Comparison of ENCODE assay signal across 7 mouse cellular contexts in genomic region chr11:116445596-116446307, GRCm38 (mm10). TPM values are rescaled to one million over a fixed set of nuclear protein-coding genes. Genes with fewer than 3 reads are reported as not detected.
A peak's percentile ranks its signal among the peaks of the same experiment; 100 is the strongest.
DNase-seq lines count a peak whose midpoint lies in the region; ATAC-seq and TF ChIP-seq lines count a peak whose summit lies in the region.

No protein-coding gene starts in this region.

- no peak overlapping the region for H3K27ac ChIP-seq in intestine, postnatal 0 days (ENCODE audit: low read depth, low read length)
- H3K27ac ChIP-seq in midbrain, embryonic 11.5 days (ENCODE audit: low read depth, low read length), result no peak overlapping the region

- no peaks in the 10 kb centered on the region for H3K36me3 ChIP-seq in intestine, postnatal 0 days (ENCODE audit: control insufficient read depth, insufficient read depth)
- H3K36me3 ChIP-seq in midbrain, embryonic 11.5 days (ENCODE audit: control insufficient read depth, insufficient read depth, low read length), result no peaks in the 10 kb centered on the region

- no peaks in the 10 kb centered on the region for H3K4me1 ChIP-seq in intestine, postnatal 0 days (replicated peaks; ENCODE audit: control insufficient read depth, insufficient read depth, low read length)
- H3K4me1 ChIP-seq in midbrain, embryonic 11.5 days (ENCODE audit: control insufficient read depth, insufficient read depth, low read length), result no peaks in the 10 kb centered on the region

- peak overlapping the region; percentile 51 for H3K4me2 ChIP-seq in intestine, postnatal 0 days (replicated peaks; ENCODE audit: low read depth)
- H3K4me2 ChIP-seq in midbrain, embryonic 11.5 days, result no peak overlapping the region

- ATAC-seq in granulocyte monocyte progenitor cell, adult 5-6 weeks (replicated peaks; ENCODE audit: poor library complexity, severe bottlenecking), result peak; percentile 81
- peak; percentile 59 for ATAC-seq in intestine, postnatal 0 days
- peak; percentile 68; the same call in 1 of the 2 replicates for ATAC-seq in midbrain, embryonic 11.5 days (ENCODE audit: low FRiP score)

- 34% methylated on average over 16 of the region's 16 CpGs for WGBS in intestine, postnatal 0 days
- 31% methylated on average over 16 of the region's 16 CpGs for WGBS in midbrain, embryonic 11.5 days

- H3K27me3 ChIP-seq in intestine, postnatal 0 days (replicated peaks; ENCODE audit: control insufficient read depth, insufficient read depth, low read length), result no peaks in the 10 kb centered on the region; the same call in 1 of the 2 replicates
- peaks cover 5% of the 10 kb centered on the region; the same call in 1 of the 2 replicates for H3K27me3 ChIP-seq in midbrain, embryonic 11.5 days (ENCODE audit: control insufficient read depth, insufficient read depth, low read length)

- H3K9me3 ChIP-seq in intestine, postnatal 0 days (ENCODE audit: control insufficient read depth), result no peaks in the 10 kb centered on the region
- H3K9me3 ChIP-seq in midbrain, embryonic 11.5 days (ENCODE audit: control insufficient read depth, low read length), result no peaks in the 10 kb centered on the region; the same call in 1 of the 2 replicates

- TF ChIP-seq CTCF in intestine, postnatal 0 days (IDR thresholded peaks at IDR 0.05; ENCODE audit: low read depth), result peak; percentile 99

- no peak overlapping the region for H3K4me3 ChIP-seq in intestine, postnatal 0 days (ENCODE audit: low read depth, low read length)
- no peak overlapping the region for H3K4me3 ChIP-seq in midbrain, embryonic 11.5 days (ENCODE audit: low read depth, low read length)

- no peak overlapping the region for H3K9ac ChIP-seq in intestine, postnatal 0 days (ENCODE audit: low read depth, low read length)
- H3K9ac ChIP-seq in midbrain, embryonic 11.5 days (ENCODE audit: low read length), result no peak overlapping the region

- DNase-seq in adrenal gland, adult 2 months, result peak; percentile 92
- peak; percentile 79 for DNase-seq in embryo, embryonic 11.5 days (ENCODE audit: low read depth, low spot score)
- peak; percentile 86 to 89 for DNase-seq in left cerebral cortex, postnatal 36 days (ENCODE audit: low spot score in 2 of 2)
- DNase-seq in midbrain, embryonic 11.5 days (ENCODE audit: low spot score, missing footprints), result peak; percentile 99
- DNase-seq in skeletal muscle tissue, adult 2 months (ENCODE audit: low read depth, low spot score), result peak; percentile 89

- intact Hi-C loops in left cerebral cortex, postnatal 36 days (cut with DNase I), result loop anchor here (1.0 to 5.0 kb wide), 3 partner anchors 43 to 218 kb away; no protein-coding TSS in a partner anchor

RNA-seq across cellular contexts. Expression of gene Ubald2, which starts 11.9 kb away (rescaled TPM):
- 10 to 100 TPM; 16.3 to 35.2 TPM for total RNA-seq in adrenal gland, adult 2 months (2021)
- polyA plus RNA-seq in adrenal gland, adult 2 months (2012; rRNA removed), result 119 and 158 TPM in 2 replicates
- total RNA-seq in granulocyte monocyte progenitor cell, adult 5-6 weeks (2014; fragmentation: Nextera tagmentation), result 49.9 and 62.5 TPM in 2 replicates
- 45.8 and 46.4 TPM in 2 replicates for total RNA-seq in granulocyte monocyte progenitor cell, adult 5-6 weeks (2017)
- polyA plus RNA-seq in intestine, postnatal 0 days (2015; fragmentation: Nextera tagmentation; extraction: Ambion mirVana), result 60.2 and 60.6 TPM in 2 replicates
- 10 to 100 TPM; 27.5 to 31.8 TPM for total RNA-seq in left cerebral cortex, postnatal 36 days (2021)
- 72.3 and 83.0 TPM in 2 replicates for polyA plus RNA-seq in midbrain, embryonic 11.5 days (2014; fragmentation: Nextera tagmentation; extraction: Ambion mirVana)

RNA-seq across cellular contexts. Expression of gene Qrich2, which starts 20.3 kb away (rescaled TPM):
- total RNA-seq in adrenal gland, adult 2 months (2021), result not detected
- 0.06 TPM in 1 of 2 replicates, not detected in the other for polyA plus RNA-seq in adrenal gland, adult 2 months (2012; rRNA removed)
- not detected in 2 replicates for total RNA-seq in granulocyte monocyte progenitor cell, adult 5-6 weeks (2014; fragmentation: Nextera tagmentation)
- not detected in 2 replicates for total RNA-seq in granulocyte monocyte progenitor cell, adult 5-6 weeks (2017)
- polyA plus RNA-seq in intestine, postnatal 0 days (2015; fragmentation: Nextera tagmentation; extraction: Ambion mirVana), result 0.14 TPM in 1 of 2 replicates, not detected in the other
- not detected for total RNA-seq in left cerebral cortex, postnatal 36 days (2021)
- polyA plus RNA-seq in midbrain, embryonic 11.5 days (2014; fragmentation: Nextera tagmentation; extraction: Ambion mirVana), result 0.08 and 0.14 TPM in 2 replicates

RNA-seq across cellular contexts. Expression of gene Rnf157, which starts 32.9 kb away (rescaled TPM):
- 1 to 10 TPM; 6.8 to 7.2 TPM for total RNA-seq in adrenal gland, adult 2 months (2021)
- 4.6 and 5.5 TPM in 2 replicates for polyA plus RNA-seq in adrenal gland, adult 2 months (2012; rRNA removed)
- 13.9 and 19.5 TPM in 2 replicates for total RNA-seq in granulocyte monocyte progenitor cell, adult 5-6 weeks (2014; fragmentation: Nextera tagmentation)
- total RNA-seq in granulocyte monocyte progenitor cell, adult 5-6 weeks (2017), result 5.9 and 7.5 TPM in 2 replicates
- polyA plus RNA-seq in intestine, postnatal 0 days (2015; fragmentation: Nextera tagmentation; extraction: Ambion mirVana), result 4.9 and 6.6 TPM in 2 replicates
- total RNA-seq in left cerebral cortex, postnatal 36 days (2021), result 100 to 1,000 TPM; 266 to 286 TPM
- polyA plus RNA-seq in midbrain, embryonic 11.5 days (2014; fragmentation: Nextera tagmentation; extraction: Ambion mirVana), result 17.8 and 18.1 TPM in 2 replicates

RNA-seq across cellular contexts. Expression of gene Prpsap1, which starts 48.2 kb away (rescaled TPM):
- 10 to 100 TPM; 76.0 to 85.0 TPM for total RNA-seq in adrenal gland, adult 2 months (2021)
- polyA plus RNA-seq in adrenal gland, adult 2 months (2012; rRNA removed), result 223 and 257 TPM in 2 replicates
- total RNA-seq in granulocyte monocyte progenitor cell, adult 5-6 weeks (2014; fragmentation: Nextera tagmentation), result 79.6 and 83.4 TPM in 2 replicates
- 26.0 and 53.2 TPM in 2 replicates for total RNA-seq in granulocyte monocyte progenitor cell, adult 5-6 weeks (2017)
- 177 and 194 TPM in 2 replicates for polyA plus RNA-seq in intestine, postnatal 0 days (2015; fragmentation: Nextera tagmentation; extraction: Ambion mirVana)
- 10 to 100 TPM; 68.5 to 91.5 TPM for total RNA-seq in left cerebral cortex, postnatal 36 days (2021)
- polyA plus RNA-seq in midbrain, embryonic 11.5 days (2014; fragmentation: Nextera tagmentation; extraction: Ambion mirVana), result 173 and 183 TPM in 2 replicates

Comparison
In these comparisons a context has a peak if more than half of its experiments do, and no peak if none do; other contexts are left out.
1. RNA of gene Rnf157, which starts 32.9 kb away (total RNA-seq): 266 to 286 TPM in left cerebral cortex, postnatal 36 days; 5.9 to 19.5 TPM in granulocyte monocyte progenitor cell, adult 5-6 weeks and 6.8 to 7.2 TPM in adrenal gland, adult 2 months; every median in the first group is over 10 times any median in the second.
2. Peak in every context shown above with its lines, with median percentiles within 50 percentile points of each other: DNase-seq and ATAC-seq.